Mouse (Mus musculus) kidney, adult 2 months (tissue): ENCODE data around the gene Tet1. TPM values are rescaled to one million over a fixed set of nuclear protein-coding genes. Genes with fewer than 3 reads are reported as not detected.

ENCODE experiments used
- DNase-seq: peaks from one replicate; pipeline ENCODE4 v3.0.0; 2021
- H3K27ac ChIP-seq: fragments of 200-500 bp; 2 replicates; pipeline ENCODE4 v1.5.1; 2012; ENCODE audit warnings: low read depth, low read length, control low read depth, inconsistent platforms; ENCODE audit not compliant: insufficient read depth
- H3K27me3 ChIP-seq: fragments of 200-500 bp; replicated peaks from 2 replicates; pipeline ENCODE4 v1.6.1; 2012; ENCODE audit warnings: mild to moderate bottlenecking, moderate library complexity, low read length, inconsistent platforms; ENCODE audit not compliant: control insufficient read depth, insufficient read depth
- H3K36me3 ChIP-seq: fragments of 200-500 bp; 2 replicates; pipeline ENCODE4 v1.6.1; 2012; ENCODE audit warnings: mild to moderate bottlenecking, moderate library complexity, low read length, inconsistent platforms; ENCODE audit not compliant: control insufficient read depth, insufficient read depth
- H3K4me1 ChIP-seq: fragments of 200-500 bp; 2 replicates; pipeline ENCODE4 v1.6.1; 2011; ENCODE audit warnings: low read length; ENCODE audit not compliant: control insufficient read depth, insufficient read depth
- H3K4me3 ChIP-seq: fragments of 200-500 bp; 2 replicates; pipeline ENCODE4 v1.5.1; 2011; ENCODE audit warnings: mild to moderate bottlenecking, low read depth, low read length, control low read depth; ENCODE audit not compliant: insufficient read depth
- CTCF ChIP-seq: fragments of 200-500 bp; conservative IDR thresholded peaks from 2 replicates; pipeline ENCODE4 v1.5.1; 2011; ENCODE audit warnings: low read depth, mild to moderate bottlenecking, control low read depth, low read length, moderate library complexity, mixed read lengths; ENCODE audit not compliant: insufficient read depth, insufficient read length
- POLR2A ChIP-seq: fragments of 200-500 bp; IDR thresholded peaks from one replicate; pipeline ENCODE4 v1.6.1; 2011; ENCODE audit warnings: low read depth, low read length, control low read depth
- WGBS: fragments of 180-500 bp; shearing (Covaris S2); methylation state at CpG from one replicate; pipeline ENCODE4 v1.1.7; 2018; 5-methylcytosine and 5-hydroxymethylcytosine counted together
- polyA plus RNA-seq: library from polyadenylated mRNA; depleted of rRNA; stranded (reverse); fragments of >200 nt; gene quantifications from 2 replicates; pipeline ENCODE4 v1.2.3, GENCODE M21; 2012

Tet1 gene
- polyA plus RNA-seq, 1 experiment: 1.4 TPM

DNA sequence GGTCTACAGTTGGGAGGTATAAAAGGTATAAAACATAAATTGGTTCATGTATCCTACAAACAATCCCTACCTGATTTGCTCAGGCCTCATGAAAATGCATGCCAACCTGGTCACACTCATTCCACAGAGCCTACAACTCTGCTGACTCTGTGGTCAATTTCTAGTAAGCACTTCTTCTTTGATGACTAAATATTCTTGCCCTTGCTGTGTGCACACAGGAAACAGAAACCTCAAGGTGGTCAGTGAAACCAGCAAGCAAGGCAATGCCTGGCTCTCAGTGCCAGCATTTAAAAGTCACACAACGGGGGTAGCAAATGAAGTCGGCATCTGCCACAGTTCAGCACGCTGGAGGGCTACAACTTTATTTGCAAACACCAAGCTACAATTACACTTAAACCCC is 45.2 kb downstream of the Tet1 start:
- TF ChIP-seq CTCF (no peak), POLR2A (no peak)
- H3K36me3 ChIP-seq: no peaks in the 10 kb centered on the region
- 55% methylated on average over 3 of the region's 3 CpGs for WGBS
- no peak overlapping the region for H3K27ac ChIP-seq
- DNase-seq: no peak
- no peaks in the 10 kb centered on the region for H3K4me1 ChIP-seq
- no peaks in the 10 kb centered on the region for H3K27me3 ChIP-seq
- H3K4me3 ChIP-seq: no peak overlapping the region

GRCm38 (mm10) chr10:62862435-62862834 is 46.4 kb downstream of the Tet1 start:
- WGBS: 92% methylated on average over 1 of the region's 1 CpGs
- Histone ChIP-seq H3K4me3 (no peak overlapping the region), H3K4me1 (no peaks in the 10 kb centered on the region), H3K36me3 (no peaks in the 10 kb centered on the region), H3K27ac (no peak overlapping the region), H3K27me3 (no peaks in the 10 kb centered on the region)
- peak; percentile 12 for DNase-seq
- TF ChIP-seq CTCF (peak; percentile 36), POLR2A (no peak)

DNA sequence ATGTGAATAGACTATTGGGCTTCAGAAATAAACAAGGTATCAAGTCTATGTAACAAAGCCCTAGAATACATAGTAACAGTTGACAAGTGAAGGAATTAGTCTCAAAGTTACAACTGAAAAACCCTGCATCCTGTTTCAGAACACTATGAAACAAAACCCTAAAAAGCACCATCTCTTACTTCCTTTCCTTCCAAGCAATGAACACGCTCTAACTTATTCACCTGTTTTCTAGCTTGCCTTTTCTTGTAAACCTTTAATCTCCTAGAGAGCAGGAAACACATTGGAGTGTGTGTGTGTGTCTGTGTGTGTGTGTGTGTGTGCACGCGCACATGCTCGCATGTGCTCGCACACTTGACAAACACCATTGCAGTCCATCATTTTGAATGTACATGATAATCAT is 49.8 kb downstream of the Tet1 start:
- TF ChIP-seq POLR2A: no peak
- TF ChIP-seq CTCF: no peak
- Histone ChIP-seq H3K36me3 (no peaks in the 10 kb centered on the region), H3K27ac (no peak overlapping the region), H3K4me1 (peaks cover 7% of the 10 kb centered on the region; the same call in 1 of the 2 replicates), H3K4me3 (no peak overlapping the region), H3K27me3 (no peaks in the 10 kb centered on the region)
- DNase-seq: no peak
- 90% methylated on average over 5 of the region's 5 CpGs for WGBS

DNA sequence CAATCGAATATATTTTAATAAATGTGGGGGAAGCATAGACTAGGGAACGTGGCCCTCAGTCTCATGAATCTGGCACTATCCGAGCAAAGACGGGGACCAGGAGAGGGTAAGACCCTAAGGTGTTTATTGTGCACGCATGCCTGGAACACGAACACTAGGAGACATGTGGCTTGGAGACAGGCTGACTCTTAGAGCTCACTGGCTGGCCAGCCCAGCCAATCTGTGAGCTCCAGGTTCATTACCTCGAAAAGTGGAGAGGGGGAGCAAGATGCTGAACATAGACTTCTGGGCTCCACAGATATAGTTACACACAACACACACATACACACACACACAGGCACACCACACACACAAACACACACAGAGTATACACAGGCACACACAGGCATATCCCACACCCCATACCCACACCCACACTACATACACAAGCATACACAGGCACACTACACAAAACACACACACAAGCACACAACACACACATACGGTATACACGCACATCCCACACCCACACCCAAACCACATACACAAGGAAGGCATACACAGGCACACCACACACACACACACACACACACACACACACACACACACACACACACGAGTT is 52.0 kb downstream of the Tet1 start:
- no peak overlapping the region for H3K27ac ChIP-seq
- H3K27me3 ChIP-seq: no peaks in the 10 kb centered on the region
- H3K36me3 ChIP-seq: no peaks in the 10 kb centered on the region
- H3K4me1 ChIP-seq: peaks cover 7% of the 10 kb centered on the region; the same call in 1 of the 2 replicates
- TF ChIP-seq CTCF (no peak), POLR2A (no peak)
- DNase-seq: no peak
- 68% methylated on average over 10 of the region's 10 CpGs for WGBS
- H3K4me3 ChIP-seq: no peak overlapping the region

GRCm38 (mm10) chr10:62854992-62855391 is 53.8 kb downstream of the Tet1 start:
- Histone ChIP-seq H3K27ac (peak overlapping the region; percentile 32; the same call in 1 of the 2 replicates), H3K4me1 (peaks cover 7% of the 10 kb centered on the region; the same call in 1 of the 2 replicates), H3K4me3 (no peak overlapping the region), H3K27me3 (no peaks in the 10 kb centered on the region), H3K36me3 (no peaks in the 10 kb centered on the region)
- TF ChIP-seq POLR2A (no peak), CTCF (no peak)
- WGBS: 38% methylated on average over 2 of the region's 2 CpGs
- peak; percentile 54 for DNase-seq

- Histone ChIP-seq H3K27me3 (no peaks in the 10 kb centered on the region), H3K36me3 (no peaks in the 10 kb centered on the region), H3K4me3 (no peak overlapping the region), H3K27ac (peak overlapping the region; percentile 32; the same call in 1 of the 2 replicates), H3K4me1 (peaks cover 7% of the 10 kb centered on the region; the same call in 1 of the 2 replicates)
- peak; percentile 24 for DNase-seq
- no peak for TF ChIP-seq CTCF
- TF ChIP-seq POLR2A: no peak
- WGBS: 42% methylated on average over 4 of the region's 4 CpGs
These were observed 54.2 kb downstream of the Tet1 start for GRCm38 (mm10) chr10:62854581-62854980.

GRCm38 (mm10) chr10:62851578-62851977 is 57.2 kb downstream of the Tet1 start:
- TF ChIP-seq CTCF (no peak), POLR2A (no peak)

More at GRCm38 (mm10) chr10:62851578-62851977, 57.2 kb downstream of the Tet1 start:
- WGBS: 81% methylated on average over 7 of the region's 7 CpGs
- H3K36me3 ChIP-seq: no peaks in the 10 kb centered on the region
- peaks cover 7% of the 10 kb centered on the region; the same call in 1 of the 2 replicates for H3K4me1 ChIP-seq
- DNase-seq: no peak
- no peaks in the 10 kb centered on the region for H3K27me3 ChIP-seq
- no peak overlapping the region for H3K27ac ChIP-seq
- no peak overlapping the region for H3K4me3 ChIP-seq
